Mouse (Mus musculus): ENCODE measurements at regions not wholly inside any gene's neighbourhood (a gene's known extent, or its start where the extent isn't known, plus 50 kb on each side); places are given as distances from the start of the nearest gene placed in this dataset.
"Not testable (repeated sequence)": the region's sequence is repeated elsewhere in the genome, so short reads cannot be mapped to it uniquely, and the experiment has no call there.

- ATAC-seq (ENCODE audit: low FRiP score, low read depth); H3K27me3 ChIP-seq; H3K27ac ChIP-seq; H3K4me2 ChIP-seq (replicated peaks); H3K9me3 ChIP-seq; H3K9ac ChIP-seq; H3K36me3 ChIP-seq; H3K4me3 ChIP-seq; H3K4me1 ChIP-seq: not testable (repeated sequence)
- WGBS = 88% methylated on average over 3 of the region's 6 CpGs
These were observed 303.3 kb downstream of the Rprm start for GRCm38 (mm10) chr2:53782035-53782434.

DNA sequence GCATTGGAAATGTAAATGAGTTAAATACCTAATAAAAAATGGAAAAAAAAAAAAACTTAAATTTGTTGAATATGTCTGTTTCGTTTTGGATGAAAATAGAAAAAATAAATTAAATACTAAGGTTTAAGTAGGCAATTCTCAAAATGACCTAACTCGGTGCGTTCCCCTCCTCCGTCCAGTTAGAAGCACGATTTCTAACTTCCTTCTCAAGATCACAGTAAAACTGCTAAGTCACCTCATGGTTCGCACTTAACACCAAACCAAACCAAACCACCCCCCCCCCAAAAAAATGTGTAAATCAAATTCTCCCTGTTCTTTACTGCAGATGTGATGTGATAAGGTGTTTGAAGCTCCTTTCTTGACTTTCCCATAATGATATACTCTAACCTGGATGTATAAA lies 296.8 kb downstream of the Rprm start:
- not testable (repeated sequence) for H3K4me1 ChIP-seq; H3K9ac ChIP-seq; H3K4me3 ChIP-seq; H3K4me2 ChIP-seq (replicated peaks); H3K36me3 ChIP-seq; H3K9me3 ChIP-seq; H3K27me3 ChIP-seq; H3K27ac ChIP-seq; ATAC-seq (ENCODE audit: low FRiP score, low read depth)
- WGBS = 88% methylated on average over 2 of the region's 6 CpGs

GRCm38 (mm10) chr2:53796605-53797004 lies 288.7 kb downstream of the Rprm start:
- no peak for ATAC-seq (ENCODE audit: low FRiP score, low read depth)
- Histone ChIP-seq H3K36me3 (no peaks in the 10 kb centered on the region), H3K4me1 (no peaks in the 10 kb centered on the region), H3K4me2 (replicated peaks) (no peak overlapping the region), H3K9ac (no peak overlapping the region), H3K27ac (no peak overlapping the region), H3K4me3 (no peak overlapping the region), H3K27me3 (no peaks in the 10 kb centered on the region), H3K9me3 (no peaks in the 10 kb centered on the region)
- WGBS = 79% methylated on average over 1 of the region's 1 CpGs

DNA sequence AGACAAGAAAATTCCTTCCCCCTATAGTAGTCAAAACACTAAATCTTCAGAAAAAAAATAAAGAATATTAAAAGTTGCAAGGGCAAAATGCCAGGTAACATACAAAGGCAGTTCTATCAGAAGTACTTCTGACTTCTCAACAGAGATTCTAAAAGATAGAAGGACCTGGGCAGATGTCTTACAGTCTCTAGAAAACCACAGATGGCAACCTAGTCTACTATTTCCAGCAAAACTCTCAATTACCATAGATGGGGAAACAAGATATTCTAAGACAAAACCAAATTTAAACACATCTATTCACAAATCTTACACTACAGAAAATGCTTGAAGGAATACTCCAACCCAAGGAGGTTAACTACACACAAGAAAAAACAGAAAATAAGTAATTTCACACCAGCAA lies 281.7 kb downstream of the Rprm start:
- Histone ChIP-seq H3K36me3 (no peaks in the 10 kb centered on the region), H3K4me3 (no peak overlapping the region), H3K9ac (no peak overlapping the region), H3K27ac (no peak overlapping the region), H3K9me3 (no peaks in the 10 kb centered on the region), H3K4me1 (no peaks in the 10 kb centered on the region), H3K4me2 (replicated peaks) (no peak overlapping the region), H3K27me3 (no peaks in the 10 kb centered on the region)
- ATAC-seq (ENCODE audit: low FRiP score, low read depth) = no peak

DNA sequence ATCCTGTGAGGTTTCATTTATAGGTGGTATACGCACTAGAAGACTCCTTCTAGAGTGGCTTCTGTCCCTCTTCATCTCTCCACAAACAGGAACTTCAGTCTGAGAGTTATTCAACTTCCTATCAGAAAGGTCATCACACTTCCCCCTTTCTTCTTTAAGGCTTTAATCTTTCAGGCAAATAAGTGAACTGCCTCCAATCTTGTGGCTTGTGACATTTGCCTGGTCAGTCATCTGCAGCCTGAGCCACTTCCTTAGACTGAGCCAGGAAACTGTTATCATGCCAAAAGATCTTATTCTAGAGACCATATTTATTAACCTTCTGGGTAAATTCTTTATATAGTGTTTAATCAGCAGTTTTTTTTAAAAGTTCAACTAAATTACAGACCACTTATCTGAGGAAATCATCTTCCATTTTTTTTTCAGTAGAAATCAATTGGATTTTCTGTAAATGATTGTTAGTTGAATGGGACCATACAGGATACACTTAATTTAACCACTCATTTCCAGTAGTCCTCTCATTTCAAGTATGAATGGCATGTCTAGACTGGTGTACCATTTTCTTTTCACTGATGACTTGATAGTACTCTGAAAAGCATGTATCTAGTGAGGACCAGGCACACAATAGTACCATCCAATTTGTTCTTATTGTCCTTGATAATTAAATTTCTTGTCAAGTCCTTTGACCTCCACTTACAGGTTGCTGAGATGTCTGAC lies 234.4 kb downstream of the Rprm start:
- no peaks in the 10 kb centered on the region for H3K36me3 ChIP-seq
- H3K9me3 ChIP-seq = no peaks in the 10 kb centered on the region
- H3K4me2 ChIP-seq (replicated peaks) = no peak overlapping the region
- no peaks in the 10 kb centered on the region for H3K27me3 ChIP-seq
- no peaks in the 10 kb centered on the region for H3K4me1 ChIP-seq
- H3K27ac ChIP-seq = no peak overlapping the region
- no peak overlapping the region for H3K9ac ChIP-seq
- ATAC-seq (ENCODE audit: low FRiP score, low read depth) = no peak
- WGBS = 76% methylated on average over 1 of the region's 1 CpGs
- no peak overlapping the region for H3K4me3 ChIP-seq
